Mouse (Mus musculus) ZHBTc4 (cell line): ENCODE data around the gene Gm13272.
"Not testable (repeated sequence)": the region's sequence is repeated elsewhere in the genome, so short reads cannot be mapped to it uniquely, and the experiment has no call there.

Experiments
- DNase-seq: peaks from one replicate; pipeline ENCODE4 v3.0.0-alpha.2; 2011; ENCODE audit warnings: low read depth, low spot score

Gm13272 gene

DNA sequence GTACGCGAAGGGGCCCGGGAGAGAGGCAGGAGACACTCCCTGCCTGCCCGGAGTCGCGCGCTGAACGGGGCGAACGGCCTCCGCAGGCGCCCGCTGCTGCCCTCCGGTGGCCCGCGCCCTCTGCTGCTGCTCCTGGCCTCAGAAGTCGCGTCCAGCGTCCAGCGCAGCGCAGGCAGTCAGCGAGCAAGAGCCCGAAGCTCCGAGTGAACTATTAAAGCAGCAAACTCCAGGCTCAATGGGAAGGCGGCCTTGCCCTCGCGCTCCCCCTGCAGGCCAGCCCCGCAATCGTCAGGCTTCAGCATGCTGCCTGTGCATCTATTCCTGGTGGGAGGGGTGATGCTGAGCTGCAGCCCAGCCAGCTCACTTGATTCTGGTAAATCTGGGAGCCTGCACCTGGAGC lies at the start of gene Gm13272:
Gene Gm13272 (plus strand): TSS at position 301 of the 400 bp plus-strand sequence.
- not testable (repeated sequence) for DNase-seq

DNA sequence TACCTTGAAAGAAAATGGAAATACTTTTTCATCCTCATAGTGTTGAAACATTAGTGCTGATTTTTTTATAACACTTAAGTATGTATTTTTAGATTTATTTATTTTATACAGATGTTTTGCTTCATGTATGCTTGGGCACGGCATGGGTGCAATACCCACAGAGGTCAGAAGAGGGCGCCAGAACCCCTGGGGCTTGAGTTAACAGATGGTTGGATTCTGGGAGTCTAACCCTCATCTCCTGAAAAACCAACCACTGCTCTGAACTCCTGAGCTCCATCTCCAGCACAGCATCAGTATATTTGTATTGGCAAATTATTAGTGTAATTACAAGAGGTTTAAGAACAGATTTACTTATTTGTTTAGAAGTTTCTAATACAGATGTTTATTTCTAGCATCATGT lies 41.2 kb upstream of the Gm13272 start:
- DNase-seq = peak; percentile 78

DNA sequence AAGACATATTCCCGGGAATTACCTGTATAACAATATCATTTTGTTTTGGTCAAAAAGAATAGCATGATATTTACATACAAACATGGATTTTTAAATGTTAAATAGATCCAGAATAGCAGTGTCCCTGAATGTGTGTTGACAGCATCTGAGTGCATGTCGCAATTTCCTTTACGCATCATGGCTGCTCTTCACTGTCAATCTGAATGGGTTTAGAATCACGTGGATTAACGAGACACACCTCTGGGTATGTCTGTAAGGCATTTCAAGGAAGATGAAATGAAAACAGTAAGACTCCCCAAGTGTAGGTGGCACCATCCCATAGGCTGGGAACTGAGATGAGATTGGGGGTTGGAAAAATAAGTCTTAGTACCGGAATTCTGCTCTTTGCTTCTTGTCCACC lies 40.6 kb upstream of the Gm13272 start:
- DNase-seq = no peak

DNA sequence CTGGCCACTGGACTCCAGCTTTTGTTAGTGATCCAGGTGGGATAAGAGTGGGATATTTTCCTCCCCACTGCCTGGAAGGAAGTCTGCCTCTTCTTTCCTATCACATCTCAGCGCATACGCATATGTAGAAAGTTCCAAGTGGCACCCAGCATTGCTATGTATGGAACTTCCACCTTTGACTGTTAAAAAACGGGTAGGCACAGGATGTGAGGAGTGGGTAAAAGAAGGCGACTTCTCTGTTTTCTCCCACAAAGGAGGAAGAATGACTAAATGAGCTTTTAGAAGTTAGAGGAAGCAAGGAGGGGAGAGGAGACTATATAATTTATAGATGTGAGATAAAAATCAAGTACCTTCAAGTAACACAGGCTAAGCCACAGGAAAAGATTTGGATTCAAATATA lies 38.2 kb upstream of the Gm13272 start:
- DNase-seq = no peak

DNA sequence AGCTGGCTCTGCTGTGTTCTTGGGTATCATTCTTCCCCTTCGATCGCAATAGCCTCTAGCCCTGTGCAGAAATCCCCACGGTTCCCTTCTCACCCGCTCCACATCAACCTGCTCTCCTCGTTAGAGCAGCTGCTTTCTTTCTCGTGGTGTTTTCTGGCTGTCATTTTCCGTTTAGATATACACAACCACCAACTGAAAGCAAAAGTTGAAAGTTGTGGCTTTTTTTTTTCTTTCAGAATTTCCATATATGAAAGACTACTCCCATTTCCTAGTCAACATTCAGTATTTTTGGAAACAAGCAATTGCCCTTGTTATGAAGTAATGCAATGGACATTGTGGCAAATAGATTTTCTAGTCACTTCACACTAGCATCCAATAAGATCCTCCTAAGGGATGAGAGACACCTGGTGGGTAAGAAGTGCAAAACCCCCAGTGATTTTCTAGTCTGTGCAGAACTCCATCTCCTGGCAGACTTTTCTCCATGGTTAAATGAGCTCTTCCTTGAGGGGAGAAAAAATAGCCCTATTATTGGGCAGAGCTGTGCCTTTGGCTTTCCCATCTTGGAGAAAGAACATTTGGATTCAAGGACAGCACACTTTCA lies 36.8 kb upstream of the Gm13272 start:
- no peak for DNase-seq

DNA sequence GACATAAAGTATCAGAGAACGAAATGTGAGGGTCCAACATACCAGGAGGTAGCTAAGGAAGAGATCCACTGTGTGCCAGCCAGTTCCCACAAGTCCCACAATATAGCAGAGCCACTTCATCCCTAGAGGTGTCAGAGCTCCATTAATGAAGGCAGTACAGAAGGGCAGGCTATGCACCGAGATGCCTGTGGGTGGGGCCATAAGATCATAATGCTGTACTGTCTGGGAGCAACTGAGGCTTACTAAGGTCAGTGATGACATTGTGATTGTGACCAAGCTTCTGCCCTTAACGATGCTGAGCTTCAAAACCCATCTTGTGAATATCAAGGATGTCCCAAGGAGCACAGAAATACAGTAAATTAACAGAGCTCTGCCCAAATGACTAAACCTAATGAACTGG lies 35.4 kb upstream of the Gm13272 start:
- no peak for DNase-seq

DNA sequence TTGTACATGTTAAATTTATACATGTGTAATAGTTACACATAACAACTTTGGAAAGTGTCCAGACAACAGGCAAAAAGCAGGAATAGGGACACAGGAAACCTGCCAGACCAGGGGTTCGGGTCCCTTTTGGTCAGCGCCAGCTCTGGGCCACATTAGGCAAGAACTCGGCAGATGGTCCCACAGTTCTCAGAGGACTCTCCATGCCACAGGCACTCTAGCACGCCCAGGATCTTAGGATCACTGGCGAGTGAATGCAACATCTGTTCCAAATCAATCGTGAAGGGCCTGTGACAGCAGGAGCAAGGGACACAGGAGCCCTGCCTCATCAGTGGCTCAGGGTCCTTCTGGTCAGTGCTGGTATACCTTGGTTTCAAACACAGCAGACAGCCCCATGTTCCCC lies 29.7 kb upstream of the Gm13272 start:
- DNase-seq = no peak

DNA sequence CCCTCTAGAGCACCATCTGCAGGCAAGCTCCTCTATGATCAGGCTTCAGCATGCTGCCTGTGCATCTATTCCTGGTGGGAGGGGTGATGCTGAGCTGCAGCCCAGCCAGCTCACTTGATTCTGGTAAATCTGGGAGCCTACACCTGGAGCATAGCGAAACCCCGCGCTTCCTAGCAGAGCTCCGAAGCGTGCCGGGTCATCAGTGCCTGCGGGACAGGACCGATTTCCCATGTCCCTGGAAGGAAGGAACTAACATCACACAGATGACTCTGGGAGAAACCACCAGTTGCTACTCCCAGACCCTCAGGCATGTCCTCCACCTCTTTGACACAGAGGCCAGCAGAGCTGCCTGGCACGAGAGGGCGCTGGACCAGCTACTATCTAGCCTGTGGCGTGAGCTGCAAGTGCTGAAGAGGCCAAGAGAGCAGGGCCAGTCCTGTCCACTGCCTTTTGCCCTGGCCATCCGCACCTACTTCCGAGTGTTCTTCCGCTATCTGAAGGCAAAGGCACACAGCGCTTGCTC lies 24.8 kb upstream of the Gm13272 start, which contains the start of gene Gm13271:
Gene Gm13271 (plus strand): TSS at position 51 of the 523 bp plus-strand sequence.
- DNase-seq = not testable (repeated sequence)

DNA sequence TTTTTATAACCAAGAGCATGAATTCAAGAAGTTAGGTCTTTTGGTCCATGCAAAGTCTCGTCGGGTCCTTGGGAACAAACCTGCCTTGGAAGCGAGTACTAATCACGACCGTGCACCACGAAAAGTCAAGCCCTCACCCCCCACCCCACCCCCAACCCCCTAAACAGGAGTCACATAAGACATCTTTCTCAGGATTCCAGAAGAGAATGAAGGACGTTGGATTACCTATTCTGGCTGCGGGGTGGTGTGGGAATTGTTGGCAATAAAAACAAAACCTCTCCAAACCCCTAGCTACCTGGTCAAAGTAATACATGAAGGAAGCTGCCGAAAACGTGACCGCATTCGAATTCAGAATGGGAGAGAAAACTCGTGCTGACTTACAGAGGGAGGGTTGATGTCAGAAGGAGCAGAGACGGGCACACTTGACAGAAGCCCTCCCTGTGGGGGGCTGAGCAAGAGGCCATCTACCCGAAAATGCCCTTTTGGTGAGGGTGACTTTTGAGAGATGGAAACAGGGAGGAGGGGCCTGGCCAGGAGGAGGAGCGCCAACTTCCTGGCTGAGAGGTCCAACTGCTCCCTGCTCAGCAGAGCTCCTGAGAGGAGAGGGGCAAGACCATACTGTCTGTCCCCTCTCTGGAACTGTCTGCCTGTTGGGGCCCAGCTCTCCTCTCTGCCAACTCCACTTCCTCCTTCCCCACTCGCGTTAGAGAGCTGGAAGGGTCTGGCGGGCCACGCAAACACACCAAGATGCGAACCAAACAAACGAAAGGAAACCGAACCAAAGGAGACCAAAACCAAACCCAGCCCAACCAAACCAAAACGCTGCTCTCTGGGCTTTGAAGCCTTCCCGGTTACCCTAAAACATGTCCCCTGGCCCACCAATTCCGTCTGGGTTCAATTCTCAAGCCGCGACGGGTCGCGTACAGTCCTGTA lies 22.8 kb upstream of the Gm13272 start:
- DNase-seq = not testable (repeated sequence)

DNA sequence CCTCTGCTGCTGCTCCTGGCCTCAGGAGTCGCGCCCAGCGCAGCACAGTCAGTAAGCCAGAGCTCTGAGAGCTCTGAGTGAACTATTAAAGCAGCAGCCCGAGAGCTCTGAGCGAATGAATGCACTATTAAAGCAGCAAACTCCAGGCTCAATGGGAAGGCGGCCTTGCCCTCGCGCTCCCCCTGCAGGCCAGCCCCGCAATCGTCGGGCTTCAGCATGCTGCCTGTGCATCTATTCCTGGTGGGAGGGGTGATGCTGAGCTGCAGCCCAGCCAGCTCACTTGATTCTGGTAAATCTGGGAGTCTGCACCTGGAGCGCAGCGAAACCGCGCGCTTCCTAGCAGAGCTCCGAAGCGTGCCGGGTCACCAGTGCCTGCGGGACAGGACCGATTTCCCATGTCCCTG lies 22.0 kb upstream of the Gm13272 start:
- not testable (repeated sequence) for DNase-seq

DNA sequence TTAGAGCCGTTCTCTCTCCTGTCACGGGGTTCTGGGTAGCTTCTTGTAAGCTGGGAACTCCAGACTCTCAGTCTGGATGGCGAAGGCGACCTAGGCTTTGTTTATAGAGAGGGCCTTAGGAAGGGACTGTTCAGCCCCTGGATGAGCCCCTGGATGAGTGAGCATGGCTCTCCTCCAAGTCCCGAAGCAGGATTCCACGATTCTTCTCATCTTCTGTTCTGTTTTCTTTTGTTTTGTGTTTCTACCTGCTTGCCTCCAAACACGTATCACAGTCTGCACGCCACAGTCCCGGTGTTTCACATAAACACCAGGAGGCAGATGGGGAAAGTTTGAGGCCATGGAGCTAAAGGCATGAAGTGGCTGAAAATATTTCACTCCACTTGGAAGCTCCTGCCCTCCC lies 20.9 kb upstream of the Gm13272 start:
- not testable (repeated sequence) for DNase-seq

DNA sequence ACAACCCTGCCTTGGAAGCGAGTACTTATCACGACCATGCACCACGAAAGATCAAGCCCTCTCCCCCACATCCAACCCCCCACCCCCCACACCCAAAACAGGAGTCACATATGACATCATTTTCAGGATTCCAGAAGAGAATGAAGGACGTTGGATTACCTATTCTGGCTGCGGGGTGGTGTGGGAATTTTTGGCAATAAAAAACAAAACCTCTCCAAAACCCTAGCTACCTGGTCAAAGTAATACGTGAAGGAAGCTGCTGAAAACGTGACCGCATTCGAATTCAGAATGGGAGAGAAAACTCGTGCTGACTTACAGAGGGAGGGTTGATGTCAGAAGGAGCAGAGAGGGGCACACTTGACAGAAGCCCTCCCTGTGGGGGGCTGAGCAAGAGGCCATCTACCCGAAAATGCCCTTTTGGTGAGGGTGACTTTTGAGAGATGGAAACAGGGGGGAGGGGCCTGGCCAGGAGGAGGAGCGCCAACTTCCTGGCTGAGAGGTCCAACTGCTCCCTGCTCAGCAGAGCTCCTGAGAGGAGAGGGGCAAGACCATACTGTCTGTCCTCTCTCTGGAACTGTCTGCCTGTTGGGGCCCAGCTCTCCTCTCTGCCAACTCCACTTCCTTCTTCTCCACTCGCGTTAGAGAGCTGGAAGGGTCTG lies 19.9 kb upstream of the Gm13272 start, which contains the start of gene Gm13283:
Gene Gm13283 (plus strand): TSS at position 510 of the 659 bp plus-strand sequence.
- DNase-seq = not testable (repeated sequence)

DNA sequence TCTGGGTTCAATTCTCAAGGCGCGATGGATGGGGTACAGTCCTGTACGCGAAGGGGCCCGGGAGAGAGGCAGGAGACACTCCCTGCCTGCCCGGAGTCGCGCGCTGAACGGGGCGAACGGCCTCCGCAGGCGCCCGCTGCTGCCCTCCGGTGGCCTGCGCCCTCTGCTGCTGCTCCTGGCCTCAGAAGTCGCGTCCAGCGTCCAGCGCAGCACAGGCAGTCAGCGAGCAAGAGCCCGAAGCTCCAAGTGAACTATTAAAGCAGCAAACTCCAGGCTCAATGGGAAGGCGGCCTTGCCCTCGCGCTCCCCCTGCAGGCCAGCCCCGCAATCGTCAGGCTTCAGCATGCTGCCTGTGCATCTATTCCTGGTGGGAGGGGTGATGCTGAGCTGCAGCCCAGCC lies 19.2 kb upstream of the Gm13272 start:
- DNase-seq = not testable (repeated sequence)

DNA sequence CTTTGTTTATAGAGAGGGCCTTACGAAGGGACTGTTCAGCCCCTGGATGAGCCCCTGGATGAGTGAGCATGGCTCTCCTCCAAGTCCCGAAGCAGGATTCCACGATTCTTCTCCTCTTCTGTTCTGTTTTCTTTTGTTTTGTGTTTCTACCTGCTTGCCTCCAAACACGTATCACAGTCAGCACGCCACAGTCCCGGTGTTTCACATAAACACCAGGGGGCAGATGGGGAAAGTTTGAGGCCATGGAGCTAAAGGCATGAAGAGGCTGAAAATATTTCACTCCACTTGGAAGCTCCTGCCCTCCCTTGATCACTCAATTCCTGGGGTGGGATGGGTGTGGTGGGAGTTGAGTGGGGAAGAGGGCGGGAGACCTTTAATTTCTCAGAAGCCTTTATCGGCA lies 17.9 kb upstream of the Gm13272 start:
- DNase-seq = not testable (repeated sequence)

DNA sequence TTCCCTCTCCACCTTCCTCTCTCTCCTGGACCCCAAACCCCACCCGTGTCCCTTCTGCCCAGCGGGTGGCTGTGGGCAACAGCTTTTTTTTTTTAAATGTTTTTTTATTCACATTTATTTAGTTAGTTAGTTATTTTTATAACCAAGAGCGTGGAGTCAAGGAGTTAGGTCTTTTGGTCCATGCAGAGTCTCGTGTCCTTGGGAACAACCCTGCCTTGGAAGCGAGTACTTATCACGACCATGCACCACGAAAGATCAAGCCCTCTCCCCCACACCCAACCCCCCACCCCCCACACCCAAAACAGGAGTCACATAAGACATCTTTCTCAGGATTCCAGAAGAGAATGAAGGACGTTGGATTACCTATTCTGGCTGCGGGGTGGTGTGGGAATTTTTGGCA lies 17.3 kb upstream of the Gm13272 start:
- DNase-seq = not testable (repeated sequence)

DNA sequence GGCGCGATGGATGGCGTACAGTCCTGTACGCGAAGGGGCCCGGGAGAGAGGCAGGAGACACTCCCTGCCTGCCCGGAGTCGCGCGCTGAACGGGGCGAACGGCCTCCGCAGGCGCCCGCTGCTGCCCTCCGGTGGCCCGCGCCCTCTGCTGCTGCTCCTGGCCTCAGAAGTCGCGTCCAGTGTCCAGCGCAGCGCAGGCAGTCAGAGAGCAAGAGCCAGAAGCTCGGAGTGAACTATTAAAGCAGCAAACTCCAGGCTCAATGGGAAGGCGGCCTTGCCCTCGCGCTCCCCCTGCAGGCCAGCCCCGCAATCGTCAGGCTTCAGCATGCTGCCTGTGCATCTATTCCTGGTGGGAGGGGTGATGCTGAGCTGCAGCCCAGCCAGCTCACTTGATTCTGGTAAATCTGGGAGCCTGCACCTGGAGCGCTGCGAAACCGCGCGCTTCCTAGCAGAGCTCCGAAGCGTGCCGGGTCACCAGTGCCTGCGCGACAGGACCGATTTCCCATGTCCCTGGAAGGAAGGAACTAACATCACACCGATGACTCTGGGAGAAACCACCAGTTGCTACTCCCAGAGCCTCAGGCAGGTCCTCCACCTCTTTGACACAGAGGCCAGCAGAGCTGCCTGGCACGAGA lies 16.1 kb upstream of the Gm13272 start:
- DNase-seq = not testable (repeated sequence)

DNA sequence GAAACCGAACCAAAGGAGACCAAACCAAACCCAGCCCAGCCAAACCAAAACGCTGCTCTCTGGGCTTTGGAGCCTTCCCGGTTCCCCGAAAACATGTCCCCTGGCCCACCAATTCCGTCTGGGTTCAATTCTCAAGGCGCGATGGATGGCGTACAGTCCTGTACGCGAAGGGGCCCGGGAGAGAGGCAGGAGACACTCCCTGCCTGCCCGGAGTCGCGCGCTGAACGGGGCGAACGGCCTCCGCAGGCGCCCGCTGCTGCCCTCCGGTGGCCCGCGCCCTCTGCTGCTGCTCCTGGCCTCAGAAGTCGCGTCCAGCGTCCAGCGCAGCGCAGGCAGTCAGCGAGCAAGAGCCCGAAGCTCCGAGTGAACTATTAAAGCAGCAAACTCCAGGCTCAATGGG lies 6.1 kb upstream of the Gm13272 start, which contains the start of gene Gm13290:
Gene Gm13290 (plus strand): TSS at position 301 of the 400 bp plus-strand sequence.
- not testable (repeated sequence) for DNase-seq

DNA sequence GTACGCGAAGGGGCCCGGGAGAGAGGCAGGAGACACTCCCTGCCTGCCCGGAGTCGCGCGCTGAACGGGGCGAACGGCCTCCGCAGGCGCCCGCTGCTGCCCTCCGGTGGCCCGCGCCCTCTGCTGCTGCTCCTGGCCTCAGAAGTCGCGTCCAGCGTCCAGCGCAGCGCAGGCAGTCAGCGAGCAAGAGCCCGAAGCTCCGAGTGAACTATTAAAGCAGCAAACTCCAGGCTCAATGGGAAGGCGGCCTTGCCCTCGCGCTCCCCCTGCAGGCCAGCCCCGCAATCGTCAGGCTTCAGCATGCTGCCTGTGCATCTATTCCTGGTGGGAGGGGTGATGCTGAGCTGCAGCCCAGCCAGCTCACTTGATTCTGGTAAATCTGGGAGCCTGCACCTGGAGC lies 3.0 kb upstream of the Gm13272 start, which contains the start of gene Gm13289:
Gene Gm13289 (plus strand): TSS at position 301 of the 400 bp plus-strand sequence.
- DNase-seq = not testable (repeated sequence)

DNA sequence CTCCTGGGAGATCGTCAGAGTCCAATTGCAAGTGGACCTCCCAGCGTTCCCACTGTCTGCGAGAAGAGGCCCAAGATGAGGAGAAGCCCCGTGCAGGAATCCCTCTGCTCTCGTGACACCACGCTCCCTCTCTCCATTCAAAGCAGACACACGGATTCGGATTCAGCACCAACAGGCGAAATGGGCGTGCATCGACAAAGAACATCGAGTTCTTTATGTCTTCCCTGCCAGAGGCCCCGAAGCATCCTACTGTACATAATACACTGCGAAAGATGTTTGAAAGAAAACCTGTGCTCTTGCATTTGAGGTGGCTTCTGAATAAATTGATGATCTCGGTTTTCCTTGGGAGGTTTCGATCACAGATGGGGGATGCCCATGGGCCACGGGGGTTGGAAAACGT lies 670 bp downstream of the Gm13272 start:
- DNase-seq = not testable (repeated sequence)

DNA sequence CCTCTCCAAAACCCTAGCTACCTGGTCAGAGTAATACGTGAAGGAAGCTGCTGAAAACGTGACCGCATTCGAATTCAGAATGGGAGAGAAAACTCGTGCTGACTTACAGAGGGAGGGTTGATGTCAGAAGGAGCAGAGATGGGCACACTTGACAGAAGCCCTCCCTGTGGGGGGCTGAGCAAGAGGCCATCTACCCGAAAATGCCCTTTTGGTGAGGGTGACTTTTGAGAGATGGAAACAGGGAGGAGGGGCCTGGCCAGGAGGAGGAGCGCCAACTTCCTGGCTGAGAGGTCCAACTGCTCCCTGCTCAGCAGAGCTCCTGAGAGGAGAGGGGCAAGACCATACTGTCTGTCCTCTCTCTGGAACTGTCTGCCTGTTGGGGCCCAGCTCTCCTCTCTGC lies 2.2 kb downstream of the Gm13272 start, which contains the start of gene Ifnz:
Gene Ifnz (plus strand): TSS at position 301 of the 400 bp plus-strand sequence.
- DNase-seq = not testable (repeated sequence)

DNA sequence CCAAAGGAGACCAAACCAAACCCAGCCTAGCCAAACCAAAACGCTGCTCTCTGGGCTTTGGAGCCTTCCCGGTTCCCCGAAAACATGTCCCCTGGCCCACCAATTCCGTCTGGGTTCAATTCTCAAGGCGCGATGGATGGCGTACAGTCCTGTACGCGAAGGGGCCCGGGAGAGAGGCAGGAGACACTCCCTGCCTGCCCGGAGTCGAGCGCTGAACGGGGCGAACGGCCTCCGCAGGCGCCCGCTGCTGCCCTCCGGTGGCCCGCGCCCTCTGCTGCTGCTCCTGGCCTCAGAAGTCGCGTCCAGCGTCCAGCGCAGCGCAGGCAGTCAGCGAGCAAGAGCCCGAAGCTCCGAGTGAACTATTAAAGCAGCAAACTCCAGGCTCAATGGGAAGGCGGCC lies 2.7 kb downstream of the Gm13272 start:
- DNase-seq = not testable (repeated sequence)
